Mouse (Mus musculus) C2C12 (cell line): ENCODE measurements around the gene Slc19a3. TPM values are rescaled to one million over a fixed set of nuclear protein-coding genes. Genes with fewer than 3 reads are reported as not detected.

Experiments
- H3K27me3 ChIP-seq: one replicate; pipeline ENCODE4 v1.6.1; 2011; ENCODE audit not compliant: control insufficient read depth, insufficient read depth, insufficient read length
- H3K36me3 ChIP-seq: one replicate; pipeline ENCODE4 v1.6.1; 2011; ENCODE audit not compliant: control insufficient read depth, insufficient read depth
- H3K4me3 ChIP-seq: one replicate; pipeline ENCODE4 v1.5.1; 2011; ENCODE audit warnings: mild to moderate bottlenecking, control low read depth; ENCODE audit not compliant: poor library complexity, insufficient read depth, severe bottlenecking
- H3K79me2 ChIP-seq: one replicate; pipeline ENCODE4 v1.6.1; 2011; ENCODE audit not compliant: control insufficient read depth, insufficient read depth
- H3K79me3 ChIP-seq: one replicate; pipeline ENCODE4 v1.6.1; 2011; ENCODE audit warnings: low read depth, control low read depth
- H3ac ChIP-seq: one replicate; pipeline ENCODE3; 2011; ENCODE audit warnings: low read depth; ENCODE audit not compliant: control insufficient read depth, insufficient read length
- CEBPB ChIP-seq: IDR thresholded peaks from one replicate; pipeline ENCODE4 v1.6.1; 2011; ENCODE audit warnings: low read depth, mild to moderate bottlenecking, control low read depth, moderate library complexity
- CTCF ChIP-seq: IDR thresholded peaks from one replicate; pipeline ENCODE4 v1.5.1; 2011; ENCODE audit not compliant: control insufficient read depth, insufficient read depth, insufficient read length
- FOSL1 ChIP-seq: IDR thresholded peaks from one replicate; pipeline ENCODE4 v1.8.0; 2011; ENCODE audit warnings: mild to moderate bottlenecking, low read length; ENCODE audit not compliant: poor library complexity, insufficient read depth, severe bottlenecking
- MAX ChIP-seq: IDR thresholded peaks from one replicate; pipeline ENCODE4 v1.6.1; 2011; ENCODE audit warnings: mild to moderate bottlenecking, control low read depth
- MYOD1 ChIP-seq: IDR thresholded peaks from one replicate; pipeline ENCODE4 v1.6.1; 2011; ENCODE audit warnings: low read depth; ENCODE audit not compliant: control insufficient read depth, insufficient read length
- MYOG ChIP-seq: IDR thresholded peaks from one replicate; pipeline ENCODE4 v1.6.1; 2011; ENCODE audit not compliant: control insufficient read depth, insufficient read length; ENCODE audit errors: extremely low read depth
- USF1 ChIP-seq: IDR thresholded peaks from one replicate; pipeline ENCODE4 v1.6.1; 2011; ENCODE audit warnings: low read depth, mild to moderate bottlenecking, control low read depth, moderate library complexity
- polyA plus RNA-seq: library from polyadenylated mRNA; unstranded; fragments of >200 nt; fragmentation: generic; extraction: Trizol; gene quantifications from one replicate; pipeline ENCODE4 v1.2.1, GENCODE M21; 2012; ENCODE audit warnings: missing spikeins

Gene Slc19a3
- polyA plus RNA-seq, 1 experiment: not detected

- H3K36me3 ChIP-seq: no peaks in the 10 kb centered on the region
- H3K79me3 ChIP-seq: no peaks in the 10 kb centered on the region
- peaks cover 8% of the 10 kb centered on the region for H3K27me3 ChIP-seq
- TF ChIP-seq CEBPB: no peak
- TF ChIP-seq USF1: no peak
- no peak for TF ChIP-seq CTCF
- TF ChIP-seq MAX: no peak
- TF ChIP-seq FOSL1: no peak
- no peak for TF ChIP-seq MYOG
- TF ChIP-seq MYOD1: no peak
- no peak overlapping the region for H3K4me3 ChIP-seq
- H3K79me2 ChIP-seq: no peaks in the 10 kb centered on the region
- no peak overlapping the region for H3ac ChIP-seq
Observed at GRCm38 (mm10) chr1:83067205-83067604, 29.0 kb upstream of the Slc19a3 start.

DNA sequence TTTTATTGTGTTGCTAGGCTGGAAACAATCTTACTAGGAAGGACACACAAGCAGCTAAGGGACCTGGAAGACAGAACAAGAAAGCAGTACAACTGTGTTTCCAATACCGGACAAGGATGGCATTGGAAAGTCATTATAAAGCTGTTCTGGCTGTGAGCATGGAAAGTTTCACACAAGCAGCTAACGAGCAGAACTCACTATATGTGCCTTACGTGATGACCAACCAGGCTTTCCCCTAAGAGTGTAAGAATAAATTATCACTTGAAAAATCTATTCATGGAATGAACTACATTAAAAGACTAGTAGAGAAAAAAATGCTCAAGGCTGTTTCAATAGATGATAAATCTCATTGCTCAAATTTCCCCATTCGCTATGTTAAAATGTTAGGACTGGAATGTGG is 28.3 kb upstream of the Slc19a3 start:
- H3K4me3 ChIP-seq: no peak overlapping the region
- H3K79me3 ChIP-seq: no peaks in the 10 kb centered on the region
- peaks cover 8% of the 10 kb centered on the region for H3K27me3 ChIP-seq
- H3ac ChIP-seq: no peak overlapping the region
- TF ChIP-seq USF1 (no peak), FOSL1 (no peak), CEBPB (no peak), MAX (no peak), MYOG (no peak), CTCF (no peak), MYOD1 (no peak)
- no peaks in the 10 kb centered on the region for H3K79me2 ChIP-seq
- no peaks in the 10 kb centered on the region for H3K36me3 ChIP-seq

- no peaks in the 10 kb centered on the region for H3K79me3 ChIP-seq
- H3K4me3 ChIP-seq: no peak overlapping the region
- H3K79me2 ChIP-seq: no peaks in the 10 kb centered on the region
- no peaks in the 10 kb centered on the region for H3K36me3 ChIP-seq
- H3ac ChIP-seq: no peak overlapping the region
- peaks cover 8% of the 10 kb centered on the region for H3K27me3 ChIP-seq
- TF ChIP-seq FOSL1: no peak
- no peak for TF ChIP-seq MAX
- TF ChIP-seq USF1: no peak
- TF ChIP-seq MYOG: no peak
- no peak for TF ChIP-seq CTCF
- no peak for TF ChIP-seq MYOD1
- TF ChIP-seq CEBPB: no peak
Observed at GRCm38 (mm10) chr1:83064851-83065250, 26.6 kb upstream of the Slc19a3 start.

DNA sequence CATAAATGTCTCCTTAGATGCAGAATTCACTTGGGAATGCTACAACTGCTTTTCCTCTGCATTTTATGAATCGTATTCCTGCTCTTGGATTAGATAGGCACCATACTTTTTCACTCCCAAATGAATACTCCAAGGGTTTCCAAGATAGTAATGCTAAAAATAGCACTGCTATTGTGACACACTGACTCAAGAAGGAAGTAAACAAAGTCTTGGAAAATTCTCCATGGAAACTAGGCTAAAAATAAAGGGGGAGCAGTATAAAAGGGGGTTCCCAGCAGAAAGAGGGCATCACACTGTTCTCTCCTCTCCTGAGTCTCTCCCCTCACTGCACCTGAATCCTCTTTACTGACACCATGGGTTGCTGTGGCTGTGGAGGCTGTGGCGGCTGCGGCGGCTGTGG is 22.4 kb upstream of the Slc19a3 start, which contains the start of gene Krtap28-13:
Gene Krtap28-13, plus strand, starts transcription at position 288 of the 400 bp plus-strand sequence.
- TF ChIP-seq MYOD1 (no peak), MYOG (no peak), USF1 (no peak), CTCF (no peak), FOSL1 (no peak), MAX (no peak), CEBPB (no peak)
- H3K27me3 ChIP-seq: peaks cover 3% of the 10 kb centered on the region

GRCm38 (mm10) chr1:83059278-83059677 is 21.0 kb upstream of the Slc19a3 start, which contains the start of gene A030005K14Rik:
A030005K14Rik (minus strand) TSS chr1:83059378.
- Histone ChIP-seq H3ac (no peak within 1 kb of the TSS), H3K4me3 (no peak within 1 kb of the TSS), H3K79me2 (no peaks in the 10 kb centered on the region), H3K36me3 (no peaks in the 10 kb centered on the region), H3K79me3 (no peaks in the 10 kb centered on the region), H3K27me3 (peaks cover 3% of the 10 kb centered on the region)
- no peak for TF ChIP-seq MAX
- TF ChIP-seq CEBPB: no peak
- TF ChIP-seq MYOG: no peak
- TF ChIP-seq USF1: no peak
- no peak for TF ChIP-seq FOSL1
- no peak for TF ChIP-seq MYOD1

More for the DNA sequence above, 22.4 kb upstream of the Slc19a3 start, which contains the start of gene Krtap28-13:
- Histone ChIP-seq H3K4me3 (no peak within 1 kb of the TSS), H3ac (no peak within 1 kb of the TSS), H3K36me3 (no peaks in the 10 kb centered on the region), H3K79me2 (no peaks in the 10 kb centered on the region), H3K79me3 (no peaks in the 10 kb centered on the region)

- H3K36me3 ChIP-seq: no peaks in the 10 kb centered on the region
- H3K4me3 ChIP-seq: no peak overlapping the region
- H3K79me3 ChIP-seq: no peaks in the 10 kb centered on the region
- no peaks in the 10 kb centered on the region for H3K79me2 ChIP-seq
- no peak overlapping the region for H3ac ChIP-seq
- peaks cover 3% of the 10 kb centered on the region for H3K27me3 ChIP-seq
- TF ChIP-seq MYOG (no peak), FOSL1 (no peak), MAX (no peak), MYOD1 (no peak), CEBPB (no peak), USF1 (no peak)
Observed at GRCm38 (mm10) chr1:83058481-83058880, 20.2 kb upstream of the Slc19a3 start.
